Mouse (Mus musculus) lung, adult 2 months (tissue): ENCODE measurements around the gene Ube2ql1. TPM values are rescaled to one million over a fixed set of nuclear protein-coding genes. Genes with fewer than 3 reads are reported as not detected.

Experiments used
- DNase-seq: peaks from one replicate; pipeline ENCODE4 v3.0.0; 2022
- H3K4me1 ChIP-seq: fragments of 200-500 bp; 2 replicates; pipeline ENCODE4 v1.6.1; 2011; ENCODE audit warnings: low read length; ENCODE audit not compliant: control insufficient read depth, insufficient read depth
- H3K4me3 ChIP-seq: fragments of 200-500 bp; replicated peaks from 2 replicates; pipeline ENCODE3; 2011; ENCODE audit warnings: low read depth, mild to moderate bottlenecking, control low read depth, low read length; ENCODE audit errors: extremely low read depth
- CTCF ChIP-seq: fragments of 200-500 bp; IDR thresholded peaks from 2 replicates; pipeline ENCODE4 v1.5.1; 2011; ENCODE audit warnings: mild to moderate bottlenecking, low read length, control low read depth; ENCODE audit not compliant: insufficient read depth
- POLR2A ChIP-seq: fragments of 200-500 bp; IDR thresholded peaks from 2 replicates; pipeline ENCODE4 v1.6.1; 2011; ENCODE audit warnings: low read depth, mild to moderate bottlenecking, control low read depth, low read length, borderline replicate concordance; ENCODE audit errors: extremely low read depth
- WGBS: fragments of 180-500 bp; shearing (Covaris S2); methylation state at CpG from one replicate; pipeline ENCODE4 v1.1.7; 2018; 5-methylcytosine and 5-hydroxymethylcytosine counted together
- polyA plus RNA-seq: library from polyadenylated mRNA; depleted of rRNA; stranded (reverse); fragments of >200 nt; gene quantifications from 2 replicates; pipeline ENCODE4 v1.2.3, GENCODE M21; 2012; rRNA removed

Ube2ql1 gene
- polyA plus RNA-seq = 0.45 and 0.77 TPM in 2 replicates

GRCm38 (mm10) chr13:69739759-69740135 is at the start of gene Ube2ql1:
Gene Ube2ql1, minus strand, starts transcription at chr13:69739889.
- DNase-seq = peak; percentile 65
- WGBS = 2% methylated on average over 46 of the region's 46 CpGs
- TF ChIP-seq POLR2A = no peak
- TF ChIP-seq CTCF = 0 out of 2 replicates have a peak, but pooled peaks have one; percentile 18
- H3K4me3 ChIP-seq = peak within 1 kb of the TSS; percentile 4
- no peaks in the 10 kb centered on the region for H3K4me1 ChIP-seq

- DNase-seq = no peak
- 72% methylated on average over 5 of the region's 5 CpGs for WGBS
- H3K4me3 ChIP-seq = no peak overlapping the region
- TF ChIP-seq CTCF (no peak), POLR2A (no peak)
- H3K4me1 ChIP-seq = no peaks in the 10 kb centered on the region
These were observed 49.0 kb upstream of the Ube2ql1 start for GRCm38 (mm10) chr13:69788704-69789103.

GRCm38 (mm10) chr13:69778221-69778620 is 38.5 kb upstream of the Ube2ql1 start:
- Histone ChIP-seq H3K4me3 (no peak overlapping the region), H3K4me1 (no peaks in the 10 kb centered on the region)
- 90% methylated on average over 19 of the region's 19 CpGs for WGBS
- TF ChIP-seq CTCF (no peak), POLR2A (no peak)
- DNase-seq = no peak

GRCm38 (mm10) chr13:69772358-69772757 is 32.7 kb upstream of the Ube2ql1 start:
- 68% methylated on average over 4 of the region's 4 CpGs for WGBS
- Histone ChIP-seq H3K4me3 (no peak overlapping the region), H3K4me1 (no peaks in the 10 kb centered on the region)
- no peak for DNase-seq
- TF ChIP-seq CTCF = no peak

GRCm38 (mm10) chr13:69770538-69771456 is 31.1 kb upstream of the Ube2ql1 start:
- TF ChIP-seq POLR2A = no peak
- TF ChIP-seq CTCF = no peak
- no peaks in the 10 kb centered on the region for H3K4me1 ChIP-seq
- 73% methylated on average over 12 of the region's 12 CpGs for WGBS
- no peak overlapping the region for H3K4me3 ChIP-seq
- DNase-seq = no peak

- TF ChIP-seq POLR2A (no peak), CTCF (no peak)
- no peak for DNase-seq
- no peak overlapping the region for H3K4me3 ChIP-seq
- 86% methylated on average over 10 of the region's 10 CpGs for WGBS
- H3K4me1 ChIP-seq = no peaks in the 10 kb centered on the region
These were observed 28.5 kb upstream of the Ube2ql1 start for GRCm38 (mm10) chr13:69768152-69768551.

GRCm38 (mm10) chr13:69764646-69765045 is 25.0 kb upstream of the Ube2ql1 start:
- Histone ChIP-seq H3K4me3 (no peak overlapping the region), H3K4me1 (no peaks in the 10 kb centered on the region)
- no peak for DNase-seq
- TF ChIP-seq CTCF (no peak), POLR2A (no peak)
- 64% methylated on average over 9 of the region's 9 CpGs for WGBS

GRCm38 (mm10) chr13:69761393-69761792 is 21.7 kb upstream of the Ube2ql1 start:
- TF ChIP-seq POLR2A = no peak
- TF ChIP-seq CTCF = no peak
- DNase-seq = no peak
- WGBS = 56% methylated on average over 10 of the region's 10 CpGs
- H3K4me3 ChIP-seq = no peak overlapping the region
- H3K4me1 ChIP-seq = no peaks in the 10 kb centered on the region

GRCm38 (mm10) chr13:69758979-69759378 is 19.3 kb upstream of the Ube2ql1 start:
- TF ChIP-seq POLR2A = no peak
- TF ChIP-seq CTCF = no peak
- no peak for DNase-seq
- Histone ChIP-seq H3K4me1 (no peaks in the 10 kb centered on the region), H3K4me3 (no peak overlapping the region)
- WGBS = 54% methylated on average over 6 of the region's 6 CpGs

GRCm38 (mm10) chr13:69752875-69753274 is 13.2 kb upstream of the Ube2ql1 start:
- Histone ChIP-seq H3K4me3 (no peak overlapping the region), H3K4me1 (no peaks in the 10 kb centered on the region)
- TF ChIP-seq CTCF = no peak
- no peak for TF ChIP-seq POLR2A
- WGBS = 71% methylated on average over 2 of the region's 2 CpGs
- DNase-seq = no peak
